Comparison of ENCODE assay signal across 16 mouse cellular contexts in genomic region chr1:175997076-175997651, GRCm38 (mm10). TPM values are rescaled to one million over a fixed set of nuclear protein-coding genes. Genes with fewer than 3 reads are reported as not detected.
DNase-seq lines count a peak whose midpoint lies in the region; ATAC-seq and TF ChIP-seq lines count a peak whose summit lies in the region.
"Had no signal": no experiment of that assay in that cellular context is flagged by ENCODE, and none has a peak within 500 bp of the region (broad histone marks: within the 10 kb centered on the region; RNA-seq: fewer than 3 reads in every experiment).

No protein-coding gene starts in this region.

- no peaks in the 10 kb centered on the region for H3K9me3 ChIP-seq in hindbrain, embryonic 11.5 days (ENCODE audit: control insufficient read depth, low read length)
- no peaks in the 10 kb centered on the region for H3K9me3 ChIP-seq in hindbrain, embryonic 10.5 days
- H3K9me3 ChIP-seq in hindbrain, postnatal 0 days (ENCODE audit: low read length), result no peaks in the 10 kb centered on the region
- H3K9me3 ChIP-seq in neural tube, embryonic 15.5 days (replicated peaks), result no peaks in the 10 kb centered on the region
- H3K9me3 ChIP-seq: limb, embryonic 12.5 days had no signal

- H3K4me3 ChIP-seq in hindbrain, embryonic 11.5 days (ENCODE audit: low read depth, low read length), result no peak overlapping the region
- H3K4me3 ChIP-seq in hindbrain, embryonic 10.5 days, result no peak overlapping the region
- H3K4me3 ChIP-seq in hindbrain, postnatal 0 days (ENCODE audit: low read length), result no peak overlapping the region
- no peak overlapping the region for H3K4me3 ChIP-seq in neural tube, embryonic 15.5 days (replicated peaks)
- H3K4me3 ChIP-seq: left cerebral cortex, adult 2 months; limb, embryonic 12.5 days; myocyte had no signal

- no peaks in the 10 kb centered on the region for H3K36me3 ChIP-seq in hindbrain, embryonic 11.5 days (ENCODE audit: control insufficient read depth, insufficient read depth, low read length)
- no peaks in the 10 kb centered on the region for H3K36me3 ChIP-seq in hindbrain, embryonic 10.5 days
- no peaks in the 10 kb centered on the region for H3K36me3 ChIP-seq in hindbrain, postnatal 0 days (ENCODE audit: insufficient read depth, low read length)
- H3K36me3 ChIP-seq in neural tube, embryonic 15.5 days, result no peaks in the 10 kb centered on the region
- H3K36me3 ChIP-seq: limb, embryonic 12.5 days had no signal

- 55% methylated on average over 7 of the region's 7 CpGs for WGBS in hindbrain, embryonic 11.5 days
- 47% methylated on average over 7 of the region's 7 CpGs for WGBS in hindbrain, embryonic 10.5 days
- WGBS in hindbrain, postnatal 0 days, result 29% methylated on average over 7 of the region's 7 CpGs
- WGBS in neural tube, embryonic 15.5 days, result 61% methylated on average over 7 of the region's 7 CpGs

- no peak for TF ChIP-seq CTCF in hindbrain, postnatal 0 days (IDR thresholded peaks at IDR 0.05; ENCODE audit: low read depth)

- H3K27me3 ChIP-seq in hindbrain, embryonic 11.5 days (ENCODE audit: control insufficient read depth, insufficient read depth, low read length), result no peaks in the 10 kb centered on the region
- no peaks in the 10 kb centered on the region for H3K27me3 ChIP-seq in hindbrain, embryonic 10.5 days (ENCODE audit: insufficient read depth, poor library complexity, severe bottlenecking)
- H3K27me3 ChIP-seq in hindbrain, postnatal 0 days (ENCODE audit: insufficient read depth, low read length), result 0 out of 2 replicates have a peak, but pooled peaks cover 4% of the 10 kb centered on the region
- H3K27me3 ChIP-seq in neural tube, embryonic 15.5 days (replicated peaks), result no peaks in the 10 kb centered on the region
- H3K27me3 ChIP-seq: limb, embryonic 12.5 days had no signal

- H3K4me2 ChIP-seq in hindbrain, embryonic 11.5 days (replicated peaks; ENCODE audit: low read depth, low read length), result no peak overlapping the region
- no peak overlapping the region for H3K4me2 ChIP-seq in hindbrain, postnatal 0 days (ENCODE audit: low read depth, low read length)
- H3K4me2 ChIP-seq in neural tube, embryonic 15.5 days, result no peak overlapping the region
- H3K4me2 ChIP-seq: limb, embryonic 12.5 days had no signal

- DNase-seq in cerebellum, postnatal 10 days, result peak; percentile 28 to 36
- no peak for DNase-seq in cerebellum, adult 8-10 months
- peak; percentile 14 for DNase-seq in hindbrain, embryonic 11.5 days (ENCODE audit: low spot score)
- no peak for DNase-seq in hindbrain, embryonic 10.5 days (ENCODE audit: low spot score)
- peak; percentile 24 for DNase-seq in hindbrain, postnatal 0 days (ENCODE audit: low spot score)
- DNase-seq in spleen, postnatal 14 days (ENCODE audit: low spot score in 2 of 2), result no peak
- DNase-seq: heart, postnatal 4 days had no signal

- peak; percentile 46 for ATAC-seq in hindbrain, embryonic 11.5 days (ENCODE audit: low FRiP score)
- ATAC-seq in hindbrain, postnatal 0 days, result peak; percentile 58; the same call in 1 of the 2 replicates
- ATAC-seq in neural tube, embryonic 15.5 days (ENCODE audit: low FRiP score), result peak; percentile 51; the same call in 1 of the 2 replicates
- no peak for ATAC-seq in CD4-positive, CD25-positive, alpha-beta regulatory T cell, adult 4 months
- ATAC-seq: intestine, postnatal 0 days; lung, postnatal 0 days had no signal

- H3K4me1 ChIP-seq in hindbrain, embryonic 11.5 days (replicated peaks; ENCODE audit: control insufficient read depth, insufficient read depth, low read length), result no peaks in the 10 kb centered on the region
- H3K4me1 ChIP-seq in hindbrain, embryonic 10.5 days (replicated peaks), result peaks cover 9% of the 10 kb centered on the region; the same call in 1 of the 2 replicates
- 0 out of 2 replicates have a peak, but pooled peaks cover 4% of the 10 kb centered on the region for H3K4me1 ChIP-seq in hindbrain, postnatal 0 days (ENCODE audit: insufficient read depth, low read length)
- peaks cover 10% of the 10 kb centered on the region for H3K4me1 ChIP-seq in neural tube, embryonic 15.5 days
- H3K4me1 ChIP-seq: limb, embryonic 12.5 days had no signal

- no peak overlapping the region for H3K27ac ChIP-seq in hindbrain, embryonic 11.5 days (ENCODE audit: low read depth, low read length)
- no peak overlapping the region for H3K27ac ChIP-seq in hindbrain, embryonic 10.5 days
- no peak overlapping the region for H3K27ac ChIP-seq in hindbrain, postnatal 0 days
- no peak overlapping the region for H3K27ac ChIP-seq in neural tube, embryonic 15.5 days (replicated peaks)
- H3K27ac ChIP-seq: left cerebral cortex, adult 2 months; limb, embryonic 12.5 days; liver, embryonic 14.5 days had no signal

- no peak overlapping the region for H3K9ac ChIP-seq in hindbrain, embryonic 11.5 days (ENCODE audit: low read depth, low read length)
- H3K9ac ChIP-seq in hindbrain, postnatal 0 days (replicated peaks; ENCODE audit: low read length), result no peak overlapping the region
- H3K9ac ChIP-seq in neural tube, embryonic 15.5 days (replicated peaks), result no peak overlapping the region
- H3K9ac ChIP-seq: limb, embryonic 12.5 days; liver, embryonic 14.5 days had no signal

RNA-seq across cellular contexts. Expression of gene Rbm8a2, which starts 18.2 kb away (rescaled TPM):
- polyA plus RNA-seq in hindbrain, embryonic 11.5 days (2014; fragmentation: Nextera tagmentation; extraction: Ambion mirVana), result 1.2 and 1.3 TPM in 2 replicates
- 0.63 and 0.73 TPM in 2 replicates for polyA plus RNA-seq in hindbrain, embryonic 10.5 days (2016; fragmentation: Nextera tagmentation; extraction: Ambion mirVana)
- total RNA-seq in hindbrain, postnatal 0 days (2014; rRNA removed), result not detected in 2 replicates
- polyA plus RNA-seq in hindbrain, postnatal 0 days (2015; fragmentation: Nextera tagmentation; extraction: Ambion mirVana), result 0.53 and 0.55 TPM in 2 replicates
- polyA plus RNA-seq in neural tube, embryonic 15.5 days (2015; fragmentation: Nextera tagmentation; extraction: Ambion mirVana), result 0.34 and 0.72 TPM in 2 replicates
- polyA plus RNA-seq in CD4-positive, CD25-positive, alpha-beta regulatory T cell, adult 4 months (2017; shearing (Covaris generic)), result 1 to 10 TPM in 1 of 2 experiments, not detected in 1; 2.5 TPM
- total RNA-seq: adrenal gland, adult 18-20 months; heart, postnatal 4 days had no signal

Comparison
In these comparisons a context has a peak if more than half of its experiments do, and no peak if none do; other contexts are left out.
1. DNase-seq: peak in cerebellum, postnatal 10 days (2 of 2), hindbrain, embryonic 11.5 days (single experiment) and hindbrain, postnatal 0 days (single experiment); none in cerebellum, adult 8-10 months (single experiment), hindbrain, embryonic 10.5 days (single experiment) and spleen, postnatal 14 days (0 of 2).